In the genomic region with DNA sequence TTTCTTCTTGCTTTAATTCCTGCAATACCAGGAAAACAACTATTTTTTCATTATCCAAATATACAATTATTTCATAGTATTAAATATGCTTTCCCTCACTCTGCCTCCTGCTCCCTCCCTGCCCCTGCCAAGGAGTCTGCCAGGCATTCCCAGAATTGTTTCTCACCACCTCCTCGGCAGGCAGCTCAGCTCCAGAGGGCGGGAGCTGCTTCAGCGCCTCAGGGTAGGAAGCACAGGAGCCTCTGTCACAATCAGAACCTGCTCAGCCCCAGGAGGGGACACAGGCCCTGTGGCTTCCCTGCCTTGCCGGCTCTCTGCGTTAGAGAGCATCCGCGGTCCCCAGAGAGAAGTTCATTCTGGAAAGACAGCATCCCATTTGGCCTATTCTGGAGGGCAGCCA, we compare ENCODE assay signal across 17 mouse cellular contexts. TPM values are rescaled to one million over a fixed set of nuclear protein-coding genes. Genes with fewer than 3 reads are reported as not detected.
DNase-seq lines count a peak whose midpoint lies in the region; ATAC-seq lines count a peak whose summit lies in the region.
"Had no signal": no experiment of that assay in that cellular context is flagged by ENCODE, and none has a peak within 500 bp of the region (broad histone marks: within the 10 kb centered on the region; RNA-seq: fewer than 3 reads in every experiment).

No protein-coding gene starts in this region.

- no peak for DNase-seq in frontal cortex, postnatal 10 days (ENCODE audit: low spot score in 2 of 2)
- DNase-seq in left cerebral cortex, adult 18-20 months (ENCODE audit: low spot score in 2 of 2) = peak; percentile 52 to 81
- no peak for DNase-seq in left cerebral cortex, adult 11 months (ENCODE audit: low spot score)
- DNase-seq in Muller cell, postnatal 12 days (ENCODE audit: inconsistent ontology term) = peak; percentile 26
- peak; percentile 66 to 89 for DNase-seq in left cerebral cortex, postnatal 25 days (ENCODE audit: low spot score in 2 of 2)
- no peak for DNase-seq in heart, postnatal 4 days
- DNase-seq in thymus, adult 18-20 months = no peak
- DNase-seq: adrenal gland, adult 2 months; cerebellum, adult 11-12 months; cerebellum, postnatal 14 days; gastrocnemius, postnatal 36 days; heart, adult 2 months; kidney, adult 8-10 months; kidney, postnatal 14 days; lung, embryonic 14.5 days; thymus, postnatal 14 days had no signal

- ATAC-seq in frontal cortex, adult (ENCODE audit: low TSS enrichment) = peak; percentile 78

- intact Hi-C loops in left cerebral cortex, postnatal 25 days (cut with DNase I) = loop anchor here (2.0 to 5.0 kb wide), 4 partner anchors 38 to 172 kb away; no protein-coding TSS in a partner anchor

RNA-seq across cellular contexts. Expression of gene Scn8a, which starts 36.9 kb away (rescaled TPM):
- 100 to 1,000 TPM; 197 to 226 TPM for total RNA-seq in left cerebral cortex, adult 18-20 months (2021)
- total RNA-seq in left cerebral cortex, postnatal 25 days (2021) = 100 to 1,000 TPM; 212 to 242 TPM
- total RNA-seq in heart, postnatal 4 days (2021) = under 1 TPM; 0.50 to 0.83 TPM

Comparison
In these comparisons a context has a peak if more than half of its experiments do, and no peak if none do; other contexts are left out.
1. DNase-seq: peak in left cerebral cortex, adult 18-20 months (2 of 2), Muller cell, postnatal 12 days (single experiment) and left cerebral cortex, postnatal 25 days (2 of 2); none in frontal cortex, postnatal 10 days (0 of 2), left cerebral cortex, adult 11 months (single experiment), heart, postnatal 4 days (single experiment) and thymus, adult 18-20 months (0 of 2).
2. RNA of gene Scn8a, which starts 36.9 kb away (total RNA-seq): 212 to 242 TPM in left cerebral cortex, postnatal 25 days and 197 to 226 TPM in left cerebral cortex, adult 18-20 months; 0.50 to 0.83 TPM in heart, postnatal 4 days; every median in the first group is over 100 times any median in the second.